Mouse (Mus musculus) hindbrain, embryonic 12.5 days (tissue): Measurements from ENCODE around the gene Hoxc10. TPM values are rescaled to one million over a fixed set of nuclear protein-coding genes. Genes with fewer than 3 reads are reported as not detected.

ENCODE experiments used
- ATAC-seq: fragments of 200-750 bp; cut with Nextera tagmentation; 2 replicates; pipeline ENCODE4 v1.8.0; 2017; ENCODE audit warnings: moderate TSS enrichment; ENCODE audit not compliant: low FRiP score
- H3K27ac ChIP-seq: fragments of 300-500 bp; sonication (generic); 2 replicates; pipeline ENCODE4 v1.5.1; 2016; ENCODE audit warnings: mild to moderate bottlenecking
- H3K27me3 ChIP-seq: fragments of 300-500 bp; sonication (generic); 2 replicates; pipeline ENCODE4 v1.6.1; 2016; ENCODE audit warnings: mild to moderate bottlenecking
- H3K36me3 ChIP-seq: fragments of 300-500 bp; sonication (generic); 2 replicates; pipeline ENCODE4 v1.6.1; 2016; ENCODE audit warnings: mild to moderate bottlenecking
- H3K4me1 ChIP-seq: fragments of 300-500 bp; sonication (generic); 2 replicates; pipeline ENCODE4 v1.6.1; 2016
- H3K4me2 ChIP-seq: fragments of 300-500 bp; sonication (generic); replicated peaks from 2 replicates; pipeline ENCODE4 v1.6.1; 2016; ENCODE audit warnings: mild to moderate bottlenecking
- H3K4me3 ChIP-seq: fragments of 300-500 bp; sonication (generic); 2 replicates; pipeline ENCODE4 v1.5.1; 2016; ENCODE audit warnings: mild to moderate bottlenecking
- H3K9ac ChIP-seq: fragments of 300-500 bp; sonication (generic); 2 replicates; pipeline ENCODE4 v1.6.1; 2016; ENCODE audit warnings: mild to moderate bottlenecking, moderate library complexity
- H3K9me3 ChIP-seq: fragments of 300-500 bp; sonication (generic); replicated peaks from 2 replicates; pipeline ENCODE4 v1.6.1; 2016; ENCODE audit warnings: mild to moderate bottlenecking
- WGBS: fragments of 180-500 bp; shearing (Covaris S2); methylation state at CpG from one replicate; pipeline ENCODE4 v1.1.7; 2016; 5-methylcytosine and 5-hydroxymethylcytosine counted together
- polyA plus RNA-seq: library from polyadenylated mRNA; unstranded; fragments of >200 nt; fragmentation: Nextera tagmentation; extraction: Ambion mirVana; gene quantifications from 2 replicates; pipeline ENCODE4 v1.2.1, GENCODE M21; 2016

The Hoxc10 gene
- polyA plus RNA-seq, 1 experiment from 2014 or later = not detected

DNA sequence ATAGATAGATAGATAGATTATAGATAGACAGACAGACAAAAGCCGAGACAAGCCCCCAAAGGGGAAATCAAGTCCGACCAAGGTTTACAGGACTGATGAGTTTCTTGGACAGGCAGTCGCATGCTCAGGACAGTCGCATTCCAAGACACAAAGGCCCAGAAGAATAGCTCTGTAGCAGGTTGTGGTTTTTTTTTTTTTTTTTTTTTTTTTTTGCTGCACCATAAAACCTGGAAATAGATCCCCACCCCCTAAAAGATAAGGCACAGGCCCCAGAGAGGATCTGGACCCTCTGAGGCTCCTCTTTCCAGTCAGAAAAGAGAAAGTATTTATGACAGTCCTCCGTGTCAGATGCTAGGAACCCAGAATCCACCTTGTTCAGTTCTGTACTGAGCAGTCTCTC lies 21.5 kb downstream of the Hoxc10 start:
- Histone ChIP-seq H3K9ac (no peak overlapping the region), H3K4me2 (no peak overlapping the region), H3K4me1 (0 out of 2 replicates have a peak, but pooled peaks cover 3% of the 10 kb centered on the region), H3K9me3 (no peaks in the 10 kb centered on the region), H3K4me3 (no peak overlapping the region), H3K27me3 (peaks cover 100% of the 10 kb centered on the region), H3K27ac (no peak overlapping the region), H3K36me3 (no peaks in the 10 kb centered on the region)
- 18% methylated on average over 5 of the region's 5 CpGs for WGBS
- no peak for ATAC-seq

DNA sequence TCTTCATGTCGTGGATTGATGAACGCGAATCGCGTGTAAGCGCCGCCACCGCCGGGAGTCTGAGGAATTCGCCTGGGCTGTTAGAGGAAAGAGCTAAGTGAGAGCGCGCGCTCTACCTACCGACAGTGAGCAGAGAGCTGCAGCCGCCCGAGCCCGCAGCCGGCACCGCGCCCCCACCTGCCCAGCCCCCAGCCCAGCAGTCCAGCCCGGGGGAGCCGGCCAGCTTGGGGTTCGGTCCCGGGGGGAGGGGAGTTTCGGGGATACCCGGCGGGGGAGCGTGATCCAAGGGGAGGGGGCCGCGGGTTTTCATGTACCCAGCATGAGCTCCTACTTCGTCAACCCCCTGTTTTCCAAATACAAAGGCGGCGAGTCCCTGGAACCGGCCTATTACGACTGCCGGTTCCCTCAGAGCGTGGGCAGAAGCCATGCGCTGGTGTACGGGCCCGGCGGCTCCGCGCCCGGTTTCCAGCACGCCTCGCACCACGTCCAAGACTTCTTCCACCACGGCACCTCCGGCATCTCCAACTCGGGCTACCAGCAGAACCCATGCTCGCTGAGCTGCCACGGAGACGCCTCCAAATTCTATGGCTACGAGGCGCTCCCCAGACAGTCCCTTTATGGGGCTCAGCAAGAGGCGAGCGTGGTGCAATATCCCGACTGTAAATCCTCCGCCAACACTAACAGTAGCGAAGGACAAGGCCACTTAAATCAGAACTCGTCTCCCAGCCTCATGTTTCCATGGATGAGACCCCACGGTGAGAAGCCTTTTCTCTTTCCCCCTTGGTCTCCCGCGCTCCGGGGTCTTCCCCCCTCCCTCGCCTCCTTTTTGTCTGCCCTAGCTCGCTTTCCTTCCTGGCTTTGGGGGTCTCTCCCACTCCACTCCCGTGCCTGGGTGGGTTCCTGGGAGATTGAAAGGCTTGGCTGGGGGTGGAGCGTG lies 24.1 kb downstream of the Hoxc10 start, which contains the start of gene Hoxc8:
Gene Hoxc8, plus strand, starts transcription at position 147 of the 937 bp plus-strand sequence.
- H3K36me3 ChIP-seq = no peaks in the 10 kb centered on the region
- ATAC-seq = no peak
- no peak within 1 kb of the TSS for H3K27ac ChIP-seq
- H3K4me2 ChIP-seq = no peak within 1 kb of the TSS; the same call in 1 of the 2 replicates
- WGBS = 1% methylated on average over 67 of the region's 69 CpGs
- peaks cover 99% of the 10 kb centered on the region for H3K27me3 ChIP-seq
- no peak within 1 kb of the TSS for H3K9ac ChIP-seq
- H3K9me3 ChIP-seq = no peaks in the 10 kb centered on the region
- H3K4me1 ChIP-seq = 0 out of 2 replicates have a peak, but pooled peaks cover 3% of the 10 kb centered on the region
- peak within 1 kb of the TSS; percentile 3; the same call in 1 of the 2 replicates for H3K4me3 ChIP-seq

DNA sequence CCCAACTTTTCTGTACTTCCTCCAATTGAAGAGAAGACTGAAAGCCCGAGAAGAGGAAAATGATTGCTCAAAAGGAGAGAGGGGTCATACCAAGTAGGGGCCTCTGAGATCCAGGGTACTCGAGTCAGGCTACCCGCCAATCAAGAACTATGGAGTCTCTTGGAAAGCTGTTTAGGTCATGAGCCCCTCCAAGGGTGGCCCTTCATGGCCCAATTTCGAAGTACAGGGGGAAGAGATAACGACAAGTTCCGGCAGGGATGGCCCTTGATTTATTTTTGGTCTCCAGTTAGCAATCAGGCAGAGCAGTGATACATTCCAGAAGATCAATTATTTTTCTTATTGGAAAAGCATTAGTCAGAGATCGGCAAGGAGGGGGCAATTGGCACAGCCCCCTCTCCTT lies 25.2 kb downstream of the Hoxc10 start:
- peaks cover 97% of the 10 kb centered on the region for H3K27me3 ChIP-seq
- ATAC-seq = no peak
- H3K27ac ChIP-seq = no peak overlapping the region
- H3K4me3 ChIP-seq = no peak overlapping the region
- no peaks in the 10 kb centered on the region for H3K9me3 ChIP-seq
- 0 out of 2 replicates have a peak, but pooled peaks cover 3% of the 10 kb centered on the region for H3K4me1 ChIP-seq
- H3K4me2 ChIP-seq = no peak overlapping the region
- no peaks in the 10 kb centered on the region for H3K36me3 ChIP-seq
- WGBS = 2% methylated on average over 7 of the region's 7 CpGs
- no peak overlapping the region for H3K9ac ChIP-seq

DNA sequence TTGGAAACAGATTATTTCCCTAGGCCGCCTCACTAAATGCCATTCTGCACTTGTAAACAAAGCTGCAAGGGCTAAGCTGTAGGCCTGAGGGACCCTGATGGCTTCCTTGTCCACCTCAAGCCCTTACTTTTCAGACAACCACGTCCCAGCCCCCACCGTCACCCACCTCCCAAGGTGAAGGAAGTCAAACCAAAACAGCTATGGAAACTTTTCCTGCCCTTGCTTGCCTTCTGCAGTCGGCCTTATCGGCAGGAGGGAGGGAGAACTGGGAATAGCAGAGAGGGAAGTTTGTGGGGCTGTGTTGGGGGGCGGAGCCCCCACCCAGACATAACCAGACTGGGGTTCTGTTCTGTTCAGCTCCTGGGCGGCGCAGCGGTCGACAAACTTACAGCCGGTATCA lies 25.6 kb downstream of the Hoxc10 start:
- Histone ChIP-seq H3K27ac (no peak overlapping the region), H3K4me2 (no peak overlapping the region), H3K9me3 (no peaks in the 10 kb centered on the region), H3K4me1 (0 out of 2 replicates have a peak, but pooled peaks cover 3% of the 10 kb centered on the region), H3K9ac (no peak overlapping the region), H3K36me3 (no peaks in the 10 kb centered on the region), H3K27me3 (peaks cover 96% of the 10 kb centered on the region), H3K4me3 (no peak overlapping the region)
- no peak for ATAC-seq
- WGBS = 2% methylated on average over 11 of the region's 11 CpGs

DNA sequence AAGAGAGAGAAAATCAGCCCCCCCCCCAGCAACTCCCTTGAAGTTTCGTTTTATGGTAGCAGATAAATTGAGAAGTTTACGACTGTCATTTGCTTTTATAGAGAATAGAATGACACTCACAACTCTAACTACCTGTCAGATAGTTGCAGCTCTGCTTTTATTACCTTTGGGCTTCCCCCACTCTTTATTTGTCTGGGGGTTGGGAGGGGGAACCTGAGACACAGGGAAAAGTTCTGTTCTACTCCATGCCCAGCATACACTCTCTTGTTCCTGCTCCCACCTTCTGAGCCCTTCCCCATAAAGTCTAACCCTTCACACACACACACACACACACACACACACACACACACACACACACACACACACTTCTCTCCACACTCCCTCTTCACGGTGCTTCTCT lies 26.3 kb downstream of the Hoxc10 start:
- 2% methylated on average over 3 of the region's 3 CpGs for WGBS

DNA sequence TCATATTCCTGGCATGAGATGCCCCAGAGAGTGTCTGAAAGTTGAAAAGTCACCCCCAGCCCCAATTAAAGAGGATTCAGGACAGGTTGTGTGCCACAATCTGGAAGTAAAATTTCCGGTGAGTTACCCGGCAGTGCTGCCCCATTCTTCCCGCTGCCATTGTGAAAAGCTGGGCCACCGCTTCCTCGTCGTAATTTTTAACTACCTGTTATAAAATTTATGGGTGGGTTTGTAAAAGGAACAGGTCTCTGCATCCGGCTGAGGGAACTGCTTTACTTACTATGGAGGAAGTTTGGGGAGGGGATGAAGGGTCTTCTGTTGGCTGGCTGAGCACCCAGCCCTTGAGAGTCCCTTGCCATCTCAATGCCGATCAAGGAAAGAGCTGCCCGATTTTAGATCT lies 30.0 kb downstream of the Hoxc10 start:
- no peak overlapping the region for H3K9ac ChIP-seq
- no peak overlapping the region for H3K4me2 ChIP-seq
- H3K27ac ChIP-seq = no peak overlapping the region
- peaks cover 7% of the 10 kb centered on the region for H3K4me1 ChIP-seq
- no peaks in the 10 kb centered on the region for H3K36me3 ChIP-seq
- no peak overlapping the region for H3K4me3 ChIP-seq
- H3K9me3 ChIP-seq = no peaks in the 10 kb centered on the region
- WGBS = 2% methylated on average over 9 of the region's 9 CpGs
- ATAC-seq = no peak
- H3K27me3 ChIP-seq = peaks cover 96% of the 10 kb centered on the region

More for the DNA sequence above, 26.3 kb downstream of the Hoxc10 start:
- peaks cover 96% of the 10 kb centered on the region for H3K27me3 ChIP-seq
- no peaks in the 10 kb centered on the region for H3K36me3 ChIP-seq
- H3K27ac ChIP-seq = no peak overlapping the region
- no peak overlapping the region for H3K4me2 ChIP-seq
- 0 out of 2 replicates have a peak, but pooled peaks cover 3% of the 10 kb centered on the region for H3K4me1 ChIP-seq
- no peak for ATAC-seq
- no peak overlapping the region for H3K4me3 ChIP-seq
- no peaks in the 10 kb centered on the region for H3K9me3 ChIP-seq
- H3K9ac ChIP-seq = no peak overlapping the region

DNA sequence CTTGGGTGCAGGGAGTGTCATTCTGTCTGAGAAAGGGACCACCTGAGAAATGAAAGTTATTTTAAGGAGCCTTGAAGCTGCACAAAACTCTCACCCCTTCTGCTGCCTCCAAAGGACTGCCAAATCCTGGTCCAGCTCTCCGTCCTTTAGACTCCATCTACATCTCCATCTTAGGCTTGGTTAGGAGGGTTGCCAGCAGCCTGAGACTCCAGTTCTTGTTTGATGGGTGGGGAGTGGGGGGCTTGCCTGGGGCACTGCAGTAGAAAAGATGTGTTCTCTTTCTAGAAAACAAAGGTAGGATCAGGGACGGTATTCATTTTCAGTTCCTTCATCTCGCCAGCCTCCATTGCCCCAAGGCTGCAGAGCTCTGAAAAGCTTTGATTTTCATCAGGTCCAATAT lies 30.8 kb downstream of the Hoxc10 start:
- peaks cover 7% of the 10 kb centered on the region for H3K4me1 ChIP-seq
- H3K4me2 ChIP-seq = no peak overlapping the region
- H3K4me3 ChIP-seq = no peak overlapping the region
- H3K27me3 ChIP-seq = peaks cover 96% of the 10 kb centered on the region
- H3K36me3 ChIP-seq = no peaks in the 10 kb centered on the region
- no peak overlapping the region for H3K9ac ChIP-seq
- WGBS = 1% methylated on average over 3 of the region's 3 CpGs
- H3K27ac ChIP-seq = no peak overlapping the region
- H3K9me3 ChIP-seq = no peaks in the 10 kb centered on the region
- ATAC-seq = no peak

DNA sequence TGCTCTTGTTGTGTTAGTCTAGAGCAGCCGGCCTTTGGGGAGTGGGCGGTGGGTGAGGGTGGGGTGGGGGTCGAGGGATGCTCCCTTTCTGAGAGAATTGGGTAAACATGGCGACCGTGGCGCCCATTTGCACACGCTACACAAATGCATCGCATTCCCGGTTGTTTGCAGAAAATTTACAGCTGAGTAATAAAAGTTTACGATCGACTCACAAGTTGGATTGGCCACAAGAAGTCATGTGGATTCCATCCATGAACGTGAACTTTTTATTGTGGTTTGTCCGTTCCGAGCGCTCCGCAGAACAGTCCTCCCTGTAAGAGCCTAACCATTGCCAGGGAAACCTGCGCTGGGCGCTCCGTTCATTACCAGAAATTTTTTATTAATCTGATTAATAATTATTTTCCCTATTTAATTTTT lies 31.4 kb downstream of the Hoxc10 start, which contains the start of gene Hoxc6:
Gene Hoxc6, plus strand, starts transcription at position 319 of the 417 bp plus-strand sequence.
- no peaks in the 10 kb centered on the region for H3K36me3 ChIP-seq
- H3K27ac ChIP-seq = no peak within 1 kb of the TSS
- peaks cover 96% of the 10 kb centered on the region for H3K27me3 ChIP-seq
- no peak within 1 kb of the TSS for H3K9ac ChIP-seq
- no peaks in the 10 kb centered on the region for H3K9me3 ChIP-seq
- H3K4me2 ChIP-seq = peak within 1 kb of the TSS; percentile 49
- no peak for ATAC-seq
- peak within 1 kb of the TSS; percentile 29 for H3K4me3 ChIP-seq
- WGBS = 2% methylated on average over 19 of the region's 19 CpGs
- H3K4me1 ChIP-seq = peaks cover 7% of the 10 kb centered on the region

DNA sequence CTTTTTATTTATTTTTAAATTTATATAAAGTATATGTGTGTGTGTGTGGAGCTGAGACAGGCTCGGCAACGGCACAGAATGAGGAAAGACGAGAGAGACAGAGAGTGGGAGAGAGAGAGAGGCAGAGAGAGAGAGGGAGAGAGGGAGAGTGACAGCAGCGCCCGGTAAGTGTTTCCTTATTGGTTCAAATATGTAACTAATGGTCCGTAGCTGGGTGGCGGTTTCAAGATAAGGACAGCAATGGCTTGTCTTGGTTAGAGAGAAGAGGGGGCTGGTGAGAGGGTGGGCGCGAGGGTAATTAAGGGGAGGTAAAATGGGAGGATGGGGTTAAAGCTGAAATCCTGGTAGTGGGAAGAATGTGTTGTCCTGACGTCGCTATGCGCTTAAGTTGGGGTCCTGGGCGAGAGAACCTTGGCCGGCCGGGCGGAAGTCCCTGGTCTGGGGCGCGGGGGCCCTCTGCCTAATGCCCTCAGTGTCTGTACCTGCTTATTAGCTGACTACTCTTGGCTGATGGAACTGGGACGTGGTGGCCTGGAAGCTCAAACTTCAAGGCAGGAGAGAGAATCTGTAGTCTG lies 32.1 kb downstream of the Hoxc10 start:
- no peak overlapping the region for H3K27ac ChIP-seq
- no peak overlapping the region for H3K9ac ChIP-seq
- H3K27me3 ChIP-seq = peaks cover 97% of the 10 kb centered on the region
- H3K36me3 ChIP-seq = no peaks in the 10 kb centered on the region
- peak overlapping the region; percentile 49 for H3K4me2 ChIP-seq
- peak overlapping the region; percentile 29; the same call in 1 of the 2 replicates for H3K4me3 ChIP-seq
- peaks cover 7% of the 10 kb centered on the region for H3K4me1 ChIP-seq
- ATAC-seq = no peak
- WGBS = 1% methylated on average over 19 of the region's 19 CpGs
- no peaks in the 10 kb centered on the region for H3K9me3 ChIP-seq

DNA sequence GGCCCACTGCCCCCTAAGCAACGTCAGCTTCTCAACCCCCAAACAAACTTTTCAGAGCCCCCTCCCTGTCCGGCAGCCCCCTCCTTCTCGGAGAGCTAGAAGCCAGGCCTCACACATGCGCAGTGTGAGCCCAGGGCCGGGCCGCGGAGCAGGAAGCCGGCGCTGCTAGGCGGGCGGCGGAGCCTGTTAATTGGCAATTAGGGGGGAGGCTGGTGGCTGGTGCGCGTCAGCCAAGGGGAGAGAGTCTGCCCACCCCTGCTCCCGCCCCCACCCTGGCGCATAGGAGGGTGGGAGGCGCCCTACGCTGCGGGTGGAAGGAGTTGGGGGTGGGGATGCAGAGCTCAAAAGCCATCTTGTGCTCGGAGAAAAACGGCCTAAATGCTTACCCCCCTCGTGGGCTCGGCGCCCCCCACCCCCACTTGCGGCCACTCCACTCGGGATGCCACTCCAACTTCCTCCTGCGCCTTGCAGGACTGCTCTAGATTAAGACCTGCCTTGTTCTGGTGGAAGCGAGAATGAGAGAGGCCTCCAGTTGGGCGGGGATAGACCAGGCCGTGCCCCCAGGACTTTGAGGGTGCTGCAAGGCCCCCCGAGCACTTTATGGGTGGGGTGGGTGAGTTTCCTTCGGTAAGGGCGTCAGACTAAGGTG lies 32.7 kb downstream of the Hoxc10 start:
- Histone ChIP-seq H3K36me3 (no peaks in the 10 kb centered on the region), H3K9me3 (no peaks in the 10 kb centered on the region), H3K27me3 (peaks cover 97% of the 10 kb centered on the region), H3K27ac (no peak overlapping the region), H3K4me2 (peak overlapping the region; percentile 49), H3K4me1 (peaks cover 7% of the 10 kb centered on the region), H3K4me3 (peak overlapping the region; percentile 29), H3K9ac (0 out of 2 replicates have a peak overlapping the region, but pooled peaks have one; percentile 18)
- under 1% methylated on average over 31 of the region's 33 CpGs for WGBS
- ATAC-seq = peak; percentile 61

DNA sequence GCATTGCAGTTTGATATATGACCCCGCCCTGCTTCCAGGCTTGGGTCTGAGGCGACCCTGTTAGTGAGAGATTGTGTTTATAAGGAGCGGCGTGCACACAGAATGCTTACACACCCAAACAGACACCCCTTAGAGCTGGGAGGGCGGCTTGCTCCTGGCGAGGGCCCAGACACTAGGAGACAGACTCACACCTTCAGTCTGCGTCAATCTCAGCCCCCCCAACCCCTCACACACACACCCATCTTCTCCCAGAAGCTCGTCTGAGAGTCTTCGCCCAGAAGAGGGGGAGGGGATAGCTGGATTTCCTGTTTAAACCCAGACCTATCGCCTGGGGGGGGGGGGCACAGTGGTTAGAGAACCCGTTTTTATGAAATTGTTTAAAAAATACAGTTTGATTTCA lies 33.4 kb downstream of the Hoxc10 start:
- no peaks in the 10 kb centered on the region for H3K9me3 ChIP-seq
- ATAC-seq = no peak
- no peak overlapping the region for H3K27ac ChIP-seq
- H3K4me1 ChIP-seq = peaks cover 7% of the 10 kb centered on the region
- H3K4me2 ChIP-seq = no peak overlapping the region
- H3K27me3 ChIP-seq = peaks cover 97% of the 10 kb centered on the region
- H3K36me3 ChIP-seq = no peaks in the 10 kb centered on the region
- 4% methylated on average over 9 of the region's 11 CpGs for WGBS
- H3K4me3 ChIP-seq = no peak overlapping the region; the same call in 1 of the 2 replicates
- no peak overlapping the region for H3K9ac ChIP-seq

DNA sequence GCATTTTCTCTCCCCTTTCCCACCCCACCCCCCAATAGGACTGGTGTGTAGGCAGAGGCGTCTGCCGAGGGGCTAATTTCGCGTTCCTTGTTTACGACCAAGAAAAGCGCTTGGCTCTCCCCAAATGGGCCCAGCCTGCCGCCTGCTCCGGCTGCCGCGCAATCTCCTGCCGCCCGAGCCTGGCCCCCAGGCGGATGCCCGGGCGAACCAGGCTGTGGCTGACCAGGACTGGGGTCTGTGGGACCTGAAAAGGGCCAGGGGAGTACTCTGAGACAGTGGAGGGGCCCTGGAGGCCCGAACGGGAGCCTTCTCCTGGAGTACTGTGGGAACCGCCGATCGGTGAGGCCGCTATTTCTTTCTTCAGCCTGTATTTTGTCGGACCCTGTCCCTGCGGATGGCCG lies 33.9 kb downstream of the Hoxc10 start:
- no peaks in the 10 kb centered on the region for H3K36me3 ChIP-seq
- H3K9me3 ChIP-seq = no peaks in the 10 kb centered on the region
- no peak overlapping the region for H3K27ac ChIP-seq
- peaks cover 7% of the 10 kb centered on the region for H3K4me1 ChIP-seq
- no peak overlapping the region for H3K9ac ChIP-seq
- peaks cover 97% of the 10 kb centered on the region for H3K27me3 ChIP-seq
- no peak for ATAC-seq
- no peak overlapping the region for H3K4me2 ChIP-seq
- 1% methylated on average over 24 of the region's 24 CpGs for WGBS
- 0 out of 2 replicates have a peak overlapping the region, but pooled peaks have one; percentile 2 for H3K4me3 ChIP-seq
